16 mouse cellular contexts compared by ENCODE assay signal in genomic region chr6:115727570-115727969, GRCm38 (mm10). TPM values are rescaled to one million over a fixed set of nuclear protein-coding genes. Genes with fewer than 3 reads are reported as not detected.
"Had no signal": no experiment of that assay in that cellular context is flagged by ENCODE, and none has a peak within 500 bp of the region (broad histone marks: within the 10 kb centered on the region; RNA-seq: fewer than 3 reads in every experiment).

No protein-coding gene starts in this region.

- DNase-seq: gastrocnemius, postnatal 14 days had no signal

- H3K27me3 ChIP-seq: heart, embryonic 12.5 days; hindbrain, embryonic 12.5 days; intestine, embryonic 15.5 days; limb, embryonic 13.5 days; limb, embryonic 15.5 days had no signal

- H3K9me3 ChIP-seq: heart, embryonic 10.5 days; hindbrain, embryonic 10.5 days; hindbrain, embryonic 12.5 days; limb, embryonic 15.5 days; liver, embryonic 12.5 days had no signal

- H3K4me2 ChIP-seq: heart, embryonic 12.5 days; hindbrain, embryonic 12.5 days; hindbrain, embryonic 14.5 days; intestine, embryonic 15.5 days; limb, embryonic 13.5 days; limb, embryonic 15.5 days; liver, embryonic 12.5 days had no signal

- H3K4me1 ChIP-seq: hindbrain, embryonic 12.5 days; intestine, embryonic 15.5 days had no signal

- H3K9ac ChIP-seq: heart, embryonic 12.5 days; hindbrain, embryonic 12.5 days; hindbrain, embryonic 14.5 days; intestine, embryonic 15.5 days; limb, embryonic 13.5 days; limb, embryonic 15.5 days; liver, embryonic 12.5 days; liver, embryonic 14.5 days had no signal

- H3K27ac ChIP-seq: heart, embryonic 10.5 days; hindbrain, embryonic 10.5 days; hindbrain, embryonic 12.5 days; hindbrain, embryonic 14.5 days; intestine, embryonic 15.5 days; layer of hippocampus, adult 2 months; limb, embryonic 13.5 days; limb, embryonic 15.5 days; liver, embryonic 12.5 days; liver, embryonic 14.5 days had no signal

- ATAC-seq: hindbrain, embryonic 16.5 days; inflammation-experienced regulatory T-cells, adult 6 months; intestine, embryonic 15.5 days; intestine, postnatal 0 days; liver, embryonic 12.5 days had no signal

- H3K36me3 ChIP-seq: heart, embryonic 10.5 days; heart, embryonic 12.5 days; hindbrain, embryonic 10.5 days; hindbrain, embryonic 12.5 days; intestine, embryonic 15.5 days; limb, embryonic 13.5 days; limb, embryonic 15.5 days; liver, embryonic 12.5 days had no signal

- H3K4me3 ChIP-seq: heart, embryonic 10.5 days; heart, embryonic 12.5 days; hindbrain, embryonic 10.5 days; hindbrain, embryonic 12.5 days; intestine, embryonic 15.5 days; layer of hippocampus, adult 2 months; limb, embryonic 13.5 days; limb, embryonic 15.5 days; liver, embryonic 12.5 days had no signal

RNA-seq across cellular contexts. Expression of gene Tmem40, which starts 34.6 kb away (rescaled TPM):
- total RNA-seq: liver, adult 2 months had no signal
- polyA plus RNA-seq: inflammation-experienced regulatory T-cells, adult 6 months; liver, adult 2 months had no signal
